Mouse (Mus musculus) lung, postnatal 0 days (tissue): Measurements from ENCODE around the gene Sgsm2.

ENCODE experiments used
- CTCF ChIP-seq: IDR thresholded peaks from 2 replicates; pipeline ENCODE4 v1.5.1; 2016; ENCODE audit warnings: antibody characterized with exemption, mild to moderate bottlenecking
- EP300 ChIP-seq: IDR thresholded peaks from 2 replicates; pipeline ENCODE4 v1.6.1; 2016; ENCODE audit warnings: antibody characterized with exemption, mild to moderate bottlenecking, control low read depth

DNA sequence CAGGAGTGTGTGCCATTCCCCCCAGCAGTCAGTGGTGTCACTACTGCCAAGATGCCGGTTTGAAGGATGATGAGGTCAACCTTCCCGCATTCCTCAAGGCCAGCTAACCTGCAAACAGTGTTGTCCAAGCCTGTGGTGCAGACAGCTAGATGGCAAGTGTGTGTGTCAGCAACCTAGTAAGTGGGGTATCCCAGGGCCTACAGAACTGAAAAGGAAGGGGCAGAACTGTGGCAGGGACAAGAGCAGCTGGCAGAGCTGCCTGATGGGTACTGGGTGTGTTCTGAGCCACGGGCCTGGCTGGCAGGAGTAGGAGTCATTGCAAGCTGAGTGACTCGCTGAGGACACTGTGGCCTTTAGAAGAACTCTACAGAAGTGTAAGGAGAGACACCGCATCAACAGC, 34.7 kb downstream of the Sgsm2 start:
- TF ChIP-seq CTCF (no peak), EP300 (no peak)
